Mouse (Mus musculus) Patski (cell line): ENCODE data around the gene Ccdc84. TPM values are rescaled to one million over a fixed set of nuclear protein-coding genes. Genes with fewer than 3 reads are reported as not detected.
"Not testable (repeated sequence)": the region's sequence is repeated elsewhere in the genome, so short reads cannot be mapped to it uniquely, and the experiment has no call there.

Source experiments
- ATAC-seq: fragments of 100-300 bp; one replicate; pipeline ENCODE4 v1.8.0; 2021
- CTCF ChIA-PET: fragments of 350-600 bp; sonication (Branson Sonifier 250); formaldehyde crosslinking; loops from one replicate; lab custom pipeline; 2022; ENCODE audit warnings: inconsistent platforms; lab: Charles Lee
- POLR2A ChIA-PET: fragments of 350-600 bp; sonication (Branson Sonifier 250); formaldehyde crosslinking; loops from one replicate; lab custom pipeline; 2022; ENCODE audit warnings: antibody characterized with exemption, inconsistent platforms; lab: Charles Lee
- DNase-seq: peaks from one replicate; pipeline ENCODE4 v3.0.0-alpha.2; 2011; ENCODE audit warnings: low read depth, low spot score
- H3K27me3 ChIP-seq: fragments of 371-371 bp; one replicate; pipeline ENCODE4 v1.5.1; 2021
- CTCF ChIP-seq: fragments of 100-300 bp; IDR thresholded peaks from one replicate; pipeline ENCODE4 v1.5.1; 2021
- in situ Hi-C: fragments of 300-500 bp; cut with MboI; formaldehyde crosslinking; loops from 3 replicates; pipeline ENCODE4 v1.11.1; 2018; ENCODE audit warnings: low pct_unique_long_range_greater_than_20kb, mixed read lengths
- polyA plus RNA-seq: library from polyadenylated mRNA; unstranded; gene quantifications from one replicate; pipeline ENCODE4 v1.2.3, GENCODE M21; 2021

The Ccdc84 gene
- polyA plus RNA-seq, 1 experiment from 2014 or later, result 30.5 TPM

DNA sequence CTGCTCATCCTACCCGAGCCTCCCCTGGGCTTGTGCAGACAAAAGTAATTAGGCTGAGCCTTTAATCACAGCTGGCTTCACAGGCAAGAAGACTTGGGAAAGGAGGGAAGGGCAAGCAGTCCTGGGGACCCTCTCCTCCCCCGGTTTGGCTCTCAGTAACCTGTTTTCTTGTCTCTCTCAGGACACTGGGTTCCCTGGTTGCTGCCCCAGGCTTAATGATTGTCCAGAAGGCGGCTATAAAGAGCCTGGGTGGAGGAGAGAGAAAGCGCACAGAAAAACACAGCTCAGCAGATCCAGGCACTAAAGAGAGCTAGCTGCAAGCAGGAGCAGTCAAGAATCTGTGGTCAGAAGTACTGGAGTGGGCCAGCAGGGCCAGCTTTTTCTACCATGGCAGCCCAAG lies 20.3 kb downstream of the Ccdc84 start:
- DNase-seq (peak; percentile 30), ATAC-seq (peak; percentile 29)
- in situ Hi-C loops, result no loop called here
- no peak for TF ChIP-seq CTCF
- H3K27me3 ChIP-seq, result no peaks in the 10 kb centered on the region
- POLR2A ChIA-PET, result interaction anchor here (0.6 to 3.4 kb wide), 5 partner anchors 9 to 204 kb away, joined by 3 to 15 read pairs (median 3); partner anchors contain the start of genes H2afx, Rps25 and Trappc4
- CTCF ChIA-PET, result interaction anchor here (1.6 kb wide), 1 partner anchor 9 kb away, joined by 3 read pairs; the partner anchor contains the start of gene Trappc4

GRCm38 (mm10) chr9:44396684-44397411 lies 21.5 kb downstream of the Ccdc84 start, which contains the start of gene Slc37a4:
Gene Slc37a4 (plus strand): TSS chr9:44396852.
- DNase-seq, result peak; percentile 88
- in situ Hi-C loops, result no loop called here
- ATAC-seq, result peak; percentile 91
- H3K27me3 ChIP-seq, result no peaks in the 10 kb centered on the region
- no peak for TF ChIP-seq CTCF
- ChIA-PET CTCF (no interaction called here), POLR2A (interaction anchor here (3.4 kb wide), 1 partner anchor 11 kb away, joined by 15 read pairs; the partner anchor contains the start of genes Rps25 and Trappc4)

GRCm38 (mm10) chr9:44391466-44391865 lies 26.9 kb downstream of the Ccdc84 start:
- ATAC-seq, result peak; percentile 44
- CTCF ChIA-PET, result no interaction called here
- DNase-seq, result no peak
- POLR2A ChIA-PET, result interaction anchor here (0.6 kb wide), 1 partner anchor 472 kb away, joined by 5 read pairs; no protein-coding TSS in a partner anchor
- in situ Hi-C loops, result no loop called here
- no peak for TF ChIP-seq CTCF
- H3K27me3 ChIP-seq, result no peaks in the 10 kb centered on the region

GRCm38 (mm10) chr9:44389273-44389672 lies 29.1 kb downstream of the Ccdc84 start:
- no peaks in the 10 kb centered on the region for H3K27me3 ChIP-seq
- ChIA-PET POLR2A (interaction anchor here (1.6 kb wide), 1 partner anchor 10 kb away, joined by 7 read pairs; the partner anchor contains the start of gene Hyou1), CTCF (interaction anchor here (1.0 to 1.3 kb wide), 3 partner anchors 9 to 24 kb away, joined by 3 to 6 read pairs (median 3); partner anchors contain the start of gene Hyou1)
- DNase-seq (no peak), ATAC-seq (no peak)
- in situ Hi-C loops, result no loop called here
- no peak for TF ChIP-seq CTCF

GRCm38 (mm10) chr9:44387221-44387620 lies 31.1 kb downstream of the Ccdc84 start:
- DNase-seq, result no peak
- TF ChIP-seq CTCF, result no peak
- ATAC-seq, result no peak
- H3K27me3 ChIP-seq, result no peaks in the 10 kb centered on the region
- POLR2A ChIA-PET, result no interaction called here
- CTCF ChIA-PET, result no interaction called here
- in situ Hi-C loops, result no loop called here

- no peak for DNase-seq
- no peak for TF ChIP-seq CTCF
- no peaks in the 10 kb centered on the region for H3K27me3 ChIP-seq
- POLR2A ChIA-PET, result no interaction called here
- in situ Hi-C loops, result no loop called here
- CTCF ChIA-PET, result interaction anchor here (0.6 kb wide), 1 partner anchor 27 kb away, joined by 3 read pairs; no protein-coding TSS in a partner anchor
- no peak for ATAC-seq
These were observed 33.8 kb downstream of the Ccdc84 start for GRCm38 (mm10) chr9:44384596-44384995.

- TF ChIP-seq CTCF, result no peak
- DNase-seq (no peak), ATAC-seq (peak; percentile 1)
- ChIA-PET POLR2A (interaction anchor here (1.3 to 1.9 kb wide), 3 partner anchors 9 to 45 kb away, joined by 5 to 7 read pairs (median 7); partner anchors contain the start of genes H2afx and Vps11), CTCF (interaction anchor here (1.2 to 2.0 kb wide), 3 partner anchors 9 to 18 kb away, joined by 3 to 6 read pairs (median 6); partner anchors contain the start of gene Vps11)
- no peaks in the 10 kb centered on the region for H3K27me3 ChIP-seq
- in situ Hi-C loops, result no loop called here
These were observed 38.5 kb downstream of the Ccdc84 start for GRCm38 (mm10) chr9:44379862-44380261.

- CTCF ChIA-PET, result interaction anchor here (1.2 to 2.0 kb wide), 3 partner anchors 9 to 17 kb away, joined by 3 to 6 read pairs (median 6); partner anchors contain the start of gene Vps11
- POLR2A ChIA-PET, result interaction anchor here (0.7 to 1.9 kb wide), 6 partner anchors 10 to 58 kb away, joined by 3 to 7 read pairs (median 4); partner anchors contain the start of genes H2afx and Vps11
These were observed 39.1 kb downstream of the Ccdc84 start, which contains the start of gene Hyou1 for GRCm38 (mm10) chr9:44379054-44379834. Gene Hyou1 (plus strand): TSS chr9:44379490.

DNA sequence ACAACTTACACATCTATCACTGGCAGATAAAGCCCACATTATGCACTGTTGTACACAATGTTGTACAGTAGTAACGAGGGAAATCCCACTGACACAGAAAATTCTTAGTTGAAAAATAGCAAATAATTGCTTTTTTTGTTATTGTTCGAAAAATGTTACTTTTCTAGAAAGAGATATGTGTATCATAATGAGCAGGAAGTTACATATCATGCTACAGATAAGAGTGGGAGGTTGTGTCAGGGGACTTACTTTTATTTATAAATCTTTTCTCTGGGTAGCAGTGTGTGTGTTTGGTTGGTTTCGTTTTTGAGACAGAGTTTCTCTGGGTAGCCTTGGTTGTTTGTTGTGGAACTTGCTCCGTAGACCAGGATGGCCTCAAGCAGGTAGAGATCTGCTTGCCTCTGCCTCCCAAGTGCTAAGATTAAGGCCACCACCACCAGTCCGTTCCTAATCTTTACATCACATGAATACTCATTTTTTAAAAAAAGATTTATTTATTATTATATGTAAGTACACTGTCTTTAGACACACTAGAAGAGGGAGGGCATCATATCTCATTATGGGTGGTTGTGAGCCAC lies 40.1 kb downstream of the Ccdc84 start:
- in situ Hi-C loops, result no loop called here
- ATAC-seq (no peak), DNase-seq (no peak)
- no peak for TF ChIP-seq CTCF
- no peaks in the 10 kb centered on the region for H3K27me3 ChIP-seq
- POLR2A ChIA-PET, result interaction anchor here (0.7 to 0.8 kb wide), 3 partner anchors 17 to 57 kb away, joined by 3 read pairs; partner anchors contain the start of gene Vps11
- CTCF ChIA-PET, result interaction anchor here (1.2 to 2.9 kb wide), 2 partner anchors 14 to 16 kb away, joined by 3 to 9 read pairs; partner anchors contain the start of gene Vps11

More at GRCm38 (mm10) chr9:44379054-44379834, 39.1 kb downstream of the Ccdc84 start, which contains the start of gene Hyou1:
- ATAC-seq (peak; percentile 93), DNase-seq (peak; percentile 77)
- no peak for TF ChIP-seq CTCF
- no peaks in the 10 kb centered on the region for H3K27me3 ChIP-seq
- in situ Hi-C loops, result no loop called here

DNA sequence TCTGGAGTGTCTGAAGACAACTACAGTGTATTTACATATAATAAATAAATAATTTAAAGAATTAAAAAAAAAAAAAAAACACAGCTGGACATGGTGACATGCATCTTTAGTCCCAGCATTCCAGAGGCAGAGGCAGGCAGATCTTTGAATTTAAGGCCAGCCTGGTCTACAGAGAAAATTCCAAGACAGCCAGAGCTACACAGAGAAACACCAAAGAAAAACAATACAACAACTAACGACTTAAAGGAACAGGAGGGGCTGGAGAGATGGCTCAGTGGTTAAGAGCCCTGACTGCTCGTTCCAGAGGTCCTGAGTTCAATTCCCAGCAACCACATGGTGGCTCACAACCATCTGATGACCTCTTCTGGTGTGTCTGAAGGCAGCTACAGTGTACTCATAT lies 41.0 kb downstream of the Ccdc84 start:
- POLR2A ChIA-PET, H3K27me3 ChIP-seq, ATAC-seq, in situ Hi-C loops, DNase-seq: not testable (repeated sequence)
- CTCF ChIA-PET, result interaction anchor here (2.9 kb wide), 1 partner anchor 15 kb away, joined by 9 read pairs; the partner anchor contains the start of gene Vps11
